Mouse (Mus musculus): ENCODE data around the gene Pkn1. TPM values are rescaled to one million over a fixed set of nuclear protein-coding genes. Genes with fewer than 3 reads are reported as not detected.

Gene Pkn1
- polyA plus RNA-seq, 1 experiment from 2014 or later, result 28.3 TPM

GRCm38 (mm10) chr8:83656484-83657246, 42.3 kb downstream of the Pkn1 start:
- Histone ChIP-seq H3K4me2 (ENCODE audit: low read depth, low read length, severe bottlenecking) (no peak overlapping the region), H3K9me3 (ENCODE audit: control insufficient read depth, low read length) (no peaks in the 10 kb centered on the region), H3K27ac (ENCODE audit: low read depth, low read length) (no peak overlapping the region), H3K4me1 (replicated peaks; ENCODE audit: control insufficient read depth, insufficient read depth, low read length) (peaks cover 17% of the 10 kb centered on the region), H3K27me3 (ENCODE audit: control insufficient read depth, insufficient read depth, low read length) (no peaks in the 10 kb centered on the region), H3K4me3 (ENCODE audit: low read depth, low read length) (no peak overlapping the region), H3K36me3 (ENCODE audit: control insufficient read depth, insufficient read depth, low read length) (no peaks in the 10 kb centered on the region), H3K9ac (ENCODE audit: low read length) (no peak overlapping the region)
- ATAC-seq (replicated peaks; ENCODE audit: low FRiP score) (no peak), DNase-seq (ENCODE audit: low spot score) (no peak)
- 86% methylated on average over 13 of the region's 13 CpGs for WGBS

- H3K36me3 ChIP-seq (ENCODE audit: control insufficient read depth, insufficient read depth, low read length), result no peaks in the 10 kb centered on the region
- H3K27me3 ChIP-seq (ENCODE audit: control insufficient read depth, insufficient read depth, low read length), result no peaks in the 10 kb centered on the region
- ATAC-seq (replicated peaks; ENCODE audit: low FRiP score) (no peak), DNase-seq (ENCODE audit: low spot score) (no peak)
- H3K9ac ChIP-seq (ENCODE audit: low read length), result no peak overlapping the region
- WGBS, result 90% methylated on average over 9 of the region's 9 CpGs
- H3K4me1 ChIP-seq (replicated peaks; ENCODE audit: control insufficient read depth, insufficient read depth, low read length), result peaks cover 15% of the 10 kb centered on the region
- H3K9me3 ChIP-seq (ENCODE audit: control insufficient read depth, low read length), result no peaks in the 10 kb centered on the region
- H3K27ac ChIP-seq (ENCODE audit: low read depth, low read length), result no peak overlapping the region
- no peak overlapping the region for H3K4me3 ChIP-seq (ENCODE audit: low read depth, low read length)
- no peak overlapping the region for H3K4me2 ChIP-seq (ENCODE audit: low read depth, low read length, severe bottlenecking)
Measured at GRCm38 (mm10) chr8:83656043-83656442, 42.9 kb downstream of the Pkn1 start.

- no peak for ATAC-seq (replicated peaks; ENCODE audit: low FRiP score)
- H3K27ac ChIP-seq (ENCODE audit: low read depth, low read length), result no peak overlapping the region
- H3K4me2 ChIP-seq (ENCODE audit: low read depth, low read length, severe bottlenecking), result no peak overlapping the region
- peaks cover 7% of the 10 kb centered on the region; the same call in 1 of the 2 replicates for H3K4me1 ChIP-seq (replicated peaks; ENCODE audit: control insufficient read depth, insufficient read depth, low read length)
- H3K9ac ChIP-seq (ENCODE audit: low read length), result no peak overlapping the region
- 94% methylated on average over 6 of the region's 6 CpGs for WGBS
- no peak overlapping the region for H3K4me3 ChIP-seq (ENCODE audit: low read depth, low read length)
- no peak for DNase-seq (ENCODE audit: low spot score)
- H3K9me3 ChIP-seq (ENCODE audit: control insufficient read depth, low read length), result no peaks in the 10 kb centered on the region
- no peaks in the 10 kb centered on the region for H3K36me3 ChIP-seq (ENCODE audit: control insufficient read depth, insufficient read depth, low read length)
- H3K27me3 ChIP-seq (ENCODE audit: control insufficient read depth, insufficient read depth, low read length), result no peaks in the 10 kb centered on the region
Measured at GRCm38 (mm10) chr8:83654725-83655124, 44.3 kb downstream of the Pkn1 start.

GRCm38 (mm10) chr8:83653662-83654017, 45.3 kb downstream of the Pkn1 start:
- no peak for ATAC-seq (replicated peaks; ENCODE audit: low FRiP score)
- WGBS, result 56% methylated on average over 10 of the region's 10 CpGs
- H3K27ac ChIP-seq (ENCODE audit: low read depth, low read length), result no peak overlapping the region

GRCm38 (mm10) chr8:83652744-83653661, 46.0 kb downstream of the Pkn1 start:
- Histone ChIP-seq H3K4me3 (ENCODE audit: low read depth, low read length) (peak overlapping the region; percentile 88), H3K27me3 (ENCODE audit: control insufficient read depth, insufficient read depth, low read length) (no peaks in the 10 kb centered on the region), H3K4me1 (replicated peaks; ENCODE audit: control insufficient read depth, insufficient read depth, low read length) (peaks cover 7% of the 10 kb centered on the region; the same call in 1 of the 2 replicates), H3K9me3 (ENCODE audit: control insufficient read depth, low read length) (no peaks in the 10 kb centered on the region), H3K27ac (ENCODE audit: low read depth, low read length) (0 out of 2 replicates have a peak overlapping the region, but pooled peaks have one; percentile 10), H3K36me3 (ENCODE audit: control insufficient read depth, insufficient read depth, low read length) (no peaks in the 10 kb centered on the region), H3K9ac (ENCODE audit: low read length) (peak overlapping the region; percentile 87), H3K4me2 (ENCODE audit: low read depth, low read length, severe bottlenecking) (peak overlapping the region; percentile 96)
- peak; percentile 63 for DNase-seq (ENCODE audit: low spot score)
- peak; percentile 59 for ATAC-seq (replicated peaks; ENCODE audit: low FRiP score)
- WGBS, result 3% methylated on average over 40 of the region's 46 CpGs

More at GRCm38 (mm10) chr8:83653662-83654017, 45.3 kb downstream of the Pkn1 start:
- Histone ChIP-seq H3K4me2 (ENCODE audit: low read depth, low read length, severe bottlenecking) (peak overlapping the region; percentile 96), H3K4me3 (ENCODE audit: low read depth, low read length) (peak overlapping the region; percentile 88), H3K4me1 (replicated peaks; ENCODE audit: control insufficient read depth, insufficient read depth, low read length) (peaks cover 7% of the 10 kb centered on the region; the same call in 1 of the 2 replicates), H3K27me3 (ENCODE audit: control insufficient read depth, insufficient read depth, low read length) (no peaks in the 10 kb centered on the region), H3K9me3 (ENCODE audit: control insufficient read depth, low read length) (no peaks in the 10 kb centered on the region), H3K36me3 (ENCODE audit: control insufficient read depth, insufficient read depth, low read length) (no peaks in the 10 kb centered on the region), H3K9ac (ENCODE audit: low read length) (peak overlapping the region; percentile 87)
- DNase-seq (ENCODE audit: low spot score), result no peak

GRCm38 (mm10) chr8:83652030-83652743, 46.8 kb downstream of the Pkn1 start, which contains the start of gene Gipc1:
TSS of gene Gipc1 (plus strand) at chr8:83652677.
- WGBS, result 4% methylated on average over 49 of the region's 50 CpGs
- H3K9ac ChIP-seq (ENCODE audit: low read length), result peak within 1 kb of the TSS; percentile 87
- ATAC-seq (replicated peaks; ENCODE audit: low FRiP score) (peak; percentile 97), DNase-seq (ENCODE audit: low spot score) (peak; percentile 98)
- H3K36me3 ChIP-seq (ENCODE audit: control insufficient read depth, insufficient read depth, low read length), result no peaks in the 10 kb centered on the region
- no peaks in the 10 kb centered on the region for H3K27me3 ChIP-seq (ENCODE audit: control insufficient read depth, insufficient read depth, low read length)
- peaks cover 7% of the 10 kb centered on the region; the same call in 1 of the 2 replicates for H3K4me1 ChIP-seq (replicated peaks; ENCODE audit: control insufficient read depth, insufficient read depth, low read length)
- peak within 1 kb of the TSS; percentile 92 for H3K27ac ChIP-seq (ENCODE audit: low read depth, low read length)
- H3K4me3 ChIP-seq (ENCODE audit: low read depth, low read length), result peak within 1 kb of the TSS; percentile 88
- no peaks in the 10 kb centered on the region for H3K9me3 ChIP-seq (ENCODE audit: control insufficient read depth, low read length)
- peak within 1 kb of the TSS; percentile 96 for H3K4me2 ChIP-seq (ENCODE audit: low read depth, low read length, severe bottlenecking)

GRCm38 (mm10) chr8:83649699-83650098, 49.3 kb downstream of the Pkn1 start:
- no peaks in the 10 kb centered on the region for H3K9me3 ChIP-seq (ENCODE audit: control insufficient read depth, low read length)
- H3K27me3 ChIP-seq (ENCODE audit: control insufficient read depth, insufficient read depth, low read length), result no peaks in the 10 kb centered on the region
- ATAC-seq (replicated peaks; ENCODE audit: low FRiP score), result no peak
- WGBS, result 95% methylated on average over 6 of the region's 6 CpGs
- no peaks in the 10 kb centered on the region for H3K36me3 ChIP-seq (ENCODE audit: control insufficient read depth, insufficient read depth, low read length)
- H3K4me1 ChIP-seq (replicated peaks; ENCODE audit: control insufficient read depth, insufficient read depth, low read length), result peaks cover 7% of the 10 kb centered on the region; the same call in 1 of the 2 replicates
- no peak overlapping the region for H3K4me2 ChIP-seq (ENCODE audit: low read depth, low read length, severe bottlenecking)
- no peak overlapping the region for H3K4me3 ChIP-seq (ENCODE audit: low read depth, low read length)
- no peak overlapping the region for H3K27ac ChIP-seq (ENCODE audit: low read depth, low read length)
- DNase-seq (ENCODE audit: low spot score), result no peak
- H3K9ac ChIP-seq (ENCODE audit: low read length), result no peak overlapping the region

GRCm38 (mm10) chr8:83648031-83648430, 50.9 kb downstream of the Pkn1 start:
- WGBS, result 94% methylated on average over 4 of the region's 4 CpGs
- Histone ChIP-seq H3K4me2 (ENCODE audit: low read depth, low read length, severe bottlenecking) (no peak overlapping the region), H3K27ac (ENCODE audit: low read depth, low read length) (no peak overlapping the region), H3K4me1 (replicated peaks; ENCODE audit: control insufficient read depth, insufficient read depth, low read length) (no peaks in the 10 kb centered on the region; the same call in 1 of the 2 replicates), H3K4me3 (ENCODE audit: low read depth, low read length) (no peak overlapping the region), H3K36me3 (ENCODE audit: control insufficient read depth, insufficient read depth, low read length) (no peaks in the 10 kb centered on the region), H3K9me3 (ENCODE audit: control insufficient read depth, low read length) (no peaks in the 10 kb centered on the region), H3K9ac (ENCODE audit: low read length) (no peak overlapping the region), H3K27me3 (ENCODE audit: control insufficient read depth, insufficient read depth, low read length) (no peaks in the 10 kb centered on the region)
- DNase-seq (ENCODE audit: low spot score) (no peak), ATAC-seq (replicated peaks; ENCODE audit: low FRiP score) (no peak)
